ENCODE assay signal across 11 mouse cellular contexts in the genomic region with DNA sequence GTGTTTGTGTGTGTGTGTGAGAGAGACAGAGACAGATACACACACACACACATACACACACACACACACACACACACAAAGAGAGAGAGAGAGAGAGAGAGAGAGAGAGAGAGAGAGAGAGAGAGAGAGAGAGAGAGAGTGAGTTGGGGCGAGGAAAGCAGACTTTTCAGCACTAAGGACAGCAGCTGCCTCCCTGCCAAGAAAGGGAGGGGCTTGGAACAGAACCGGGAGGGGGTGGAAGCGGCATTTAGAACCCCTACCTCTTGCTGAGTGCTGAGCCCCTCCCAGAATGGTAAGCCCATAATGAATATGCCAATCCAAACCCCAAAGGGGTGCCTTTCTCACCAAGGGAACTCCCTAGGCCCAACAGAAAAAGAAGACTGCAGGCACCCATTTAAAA. TPM values are rescaled to one million over a fixed set of nuclear protein-coding genes. Genes with fewer than 3 reads are reported as not detected.
DNase-seq lines count a peak whose midpoint lies in the region; ATAC-seq lines count a peak whose summit lies in the region.
"Had no signal": no experiment of that assay in that cellular context is flagged by ENCODE, and none has a peak within 500 bp of the region (broad histone marks: within the 10 kb centered on the region; RNA-seq: fewer than 3 reads in every experiment).

No protein-coding gene starts in this region.

- no peak overlapping the region for H3K27ac ChIP-seq in forebrain, embryonic 13.5 days
- H3K27ac ChIP-seq in forebrain, embryonic 11.5 days (ENCODE audit: low read depth, low read length) = no peak overlapping the region
- H3K27ac ChIP-seq: hindbrain, embryonic 15.5 days had no signal

- H3K4me1 ChIP-seq in forebrain, embryonic 13.5 days = peaks cover 10% of the 10 kb centered on the region; the same call in 1 of the 2 replicates
- no peaks in the 10 kb centered on the region for H3K4me1 ChIP-seq in forebrain, embryonic 11.5 days (replicated peaks; ENCODE audit: control insufficient read depth, insufficient read depth, low read length)

- no peaks in the 10 kb centered on the region for H3K27me3 ChIP-seq in forebrain, embryonic 13.5 days
- no peaks in the 10 kb centered on the region for H3K27me3 ChIP-seq in forebrain, embryonic 11.5 days (ENCODE audit: control insufficient read depth, insufficient read depth, low read length)
- H3K27me3 ChIP-seq: hindbrain, embryonic 15.5 days had no signal

- 0% methylated on average over 2 of the region's 3 CpGs for WGBS in forebrain, embryonic 13.5 days
- 0% methylated on average over 3 of the region's 3 CpGs for WGBS in forebrain, embryonic 11.5 days

- H3K36me3 ChIP-seq in forebrain, embryonic 13.5 days (ENCODE audit: poor library complexity, severe bottlenecking) = no peaks in the 10 kb centered on the region
- H3K36me3 ChIP-seq in forebrain, embryonic 11.5 days (ENCODE audit: control insufficient read depth, insufficient read depth, low read length) = no peaks in the 10 kb centered on the region
- H3K36me3 ChIP-seq: hindbrain, embryonic 15.5 days had no signal

- intact Hi-C loops in heart, postnatal 25 days (cut with DNase I) = no loop called here

- no peak overlapping the region for H3K4me3 ChIP-seq in forebrain, embryonic 13.5 days
- no peak overlapping the region for H3K4me3 ChIP-seq in forebrain, embryonic 11.5 days (ENCODE audit: low read depth, low read length)
- H3K4me3 ChIP-seq: hindbrain, embryonic 15.5 days had no signal

- peak; percentile 37; the same call in 1 of the 2 replicates for ATAC-seq in forebrain, embryonic 13.5 days
- ATAC-seq in forebrain, embryonic 11.5 days (replicated peaks; ENCODE audit: low FRiP score) = no peak
- ATAC-seq: midbrain, embryonic 16.5 days had no signal

- H3K9me3 ChIP-seq in forebrain, embryonic 13.5 days (replicated peaks) = no peaks in the 10 kb centered on the region
- no peaks in the 10 kb centered on the region for H3K9me3 ChIP-seq in forebrain, embryonic 11.5 days (ENCODE audit: control insufficient read depth, low read length)
- H3K9me3 ChIP-seq: hindbrain, embryonic 15.5 days had no signal

- H3K4me2 ChIP-seq in forebrain, embryonic 13.5 days = no peak overlapping the region
- no peak overlapping the region for H3K4me2 ChIP-seq in forebrain, embryonic 11.5 days (ENCODE audit: low read depth, low read length, severe bottlenecking)
- H3K4me2 ChIP-seq: hindbrain, embryonic 15.5 days had no signal

- H3K9ac ChIP-seq in forebrain, embryonic 13.5 days = no peak overlapping the region
- no peak overlapping the region for H3K9ac ChIP-seq in forebrain, embryonic 11.5 days (ENCODE audit: low read length)
- H3K9ac ChIP-seq: hindbrain, embryonic 15.5 days had no signal

- no peak for DNase-seq in forebrain, embryonic 11.5 days (ENCODE audit: low spot score)
- DNase-seq in lung, postnatal 14 days = peak; percentile 44
- DNase-seq in lung, postnatal 36 days = no peak
- DNase-seq in embryo, embryonic 10.5 days (ENCODE audit: low spot score) = peak; percentile 50
- peak; percentile 32 to 52 for DNase-seq in thymus, postnatal 10 days (ENCODE audit: low spot score in 2 of 2)
- DNase-seq in right cerebral cortex, postnatal 4 days = no peak
- DNase-seq in heart, postnatal 25 days (ENCODE audit: low spot score) = no peak
- DNase-seq: cerebellum, adult 9-11 months had no signal

RNA-seq across cellular contexts. Expression of gene Camk2b, which starts 49.8 kb away (rescaled TPM):
- polyA plus RNA-seq in forebrain, embryonic 13.5 days (2015; fragmentation: Nextera tagmentation; extraction: Ambion mirVana) = 26.1 and 32.8 TPM in 2 replicates
- 1.0 and 1.8 TPM in 2 replicates for polyA plus RNA-seq in forebrain, embryonic 11.5 days (2014; fragmentation: Nextera tagmentation; extraction: Ambion mirVana)
- total RNA-seq in heart, postnatal 25 days (2021) = 1 to 10 TPM; 6.2 to 6.5 TPM

Comparison
In these comparisons a context has a peak if more than half of its experiments do, and no peak if none do; other contexts are left out.
1. DNase-seq: peak in lung, postnatal 14 days (single experiment), embryo, embryonic 10.5 days (single experiment) and thymus, postnatal 10 days (2 of 2); none in forebrain, embryonic 11.5 days (single experiment), lung, postnatal 36 days (single experiment), right cerebral cortex, postnatal 4 days (single experiment) and heart, postnatal 25 days (single experiment).